Mouse (Mus musculus) testis, adult 2 months (tissue): ENCODE results near the gene Cdca7l.

Source experiments
- CTCF ChIP-seq: fragments of 200-500 bp; IDR thresholded peaks from 2 replicates; pipeline ENCODE4 v1.5.1; 2012; ENCODE audit warnings: low read depth, mild to moderate bottlenecking, inconsistent platforms, low read length, moderate library complexity; ENCODE audit not compliant: control insufficient read depth, insufficient read depth, insufficient replicate concordance
- POLR2A ChIP-seq: fragments of 200-500 bp; IDR thresholded peaks from 2 replicates; pipeline ENCODE4 v1.6.1; 2012; ENCODE audit warnings: low read depth, mild to moderate bottlenecking, inconsistent platforms, low read length, moderate library complexity; ENCODE audit not compliant: control insufficient read depth

GRCm38 (mm10) chr12:117789017-117789416 lies 15.1 kb upstream of the Cdca7l start:
- TF ChIP-seq CTCF: no peak
- no peak for TF ChIP-seq POLR2A
